16 mouse cellular contexts compared by ENCODE assay signal in the genomic region with DNA sequence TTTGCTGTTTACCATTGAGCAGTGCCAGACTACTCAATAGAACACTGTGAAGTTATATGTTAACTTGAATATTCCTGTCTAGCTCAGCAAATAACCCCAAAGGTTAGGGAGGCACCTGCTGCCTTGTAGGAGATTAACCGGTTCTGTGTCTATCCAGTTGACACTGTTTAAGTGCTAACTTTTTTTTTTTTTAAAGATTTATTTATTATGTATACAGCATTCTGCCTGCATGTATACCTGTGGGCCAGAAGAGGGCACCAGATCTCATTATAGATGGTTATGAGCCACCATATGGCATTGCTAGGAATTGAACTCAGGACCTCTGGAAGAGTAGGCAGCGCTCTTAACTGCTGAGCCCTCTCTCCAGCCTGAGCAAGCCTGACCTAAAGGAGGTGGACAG. TPM values are rescaled to one million over a fixed set of nuclear protein-coding genes. Genes with fewer than 3 reads are reported as not detected.
DNase-seq lines count a peak whose midpoint lies in the region; ATAC-seq and TF ChIP-seq lines count a peak whose summit lies in the region.
"Had no signal": no experiment of that assay in that cellular context is flagged by ENCODE, and none has a peak within 500 bp of the region (broad histone marks: within the 10 kb centered on the region; RNA-seq: fewer than 3 reads in every experiment).

No protein-coding gene starts in this region.

- no peak overlapping the region for H3K27ac ChIP-seq in cerebellum, adult 2 months (ENCODE audit: insufficient read depth, low read length)
- H3K27ac ChIP-seq in liver, embryonic 14.5 days, result no peak overlapping the region
- H3K27ac ChIP-seq in liver, embryonic 11.5 days (ENCODE audit: low read depth, low read length), result no peak overlapping the region
- H3K27ac ChIP-seq in neural tube, embryonic 15.5 days (replicated peaks), result no peak overlapping the region
- H3K27ac ChIP-seq: heart, embryonic 15.5 days; limb, embryonic 10.5 days; macrophage had no signal

- no peak overlapping the region for H3K4me2 ChIP-seq in liver, embryonic 14.5 days (ENCODE audit: low read depth)
- H3K4me2 ChIP-seq in liver, embryonic 11.5 days, result no peak overlapping the region
- H3K4me2 ChIP-seq in neural tube, embryonic 15.5 days, result no peak overlapping the region
- H3K4me2 ChIP-seq: heart, embryonic 15.5 days had no signal

- TF ChIP-seq EP300 in liver, embryonic 14.5 days (IDR thresholded peaks at IDR 0.05; ENCODE audit: low read depth), result no peak

- no peaks in the 10 kb centered on the region for H3K9me3 ChIP-seq in liver, embryonic 14.5 days (ENCODE audit: control insufficient read depth, low read length)
- H3K9me3 ChIP-seq in liver, embryonic 11.5 days (ENCODE audit: control insufficient read depth, low read length), result no peaks in the 10 kb centered on the region
- H3K9me3 ChIP-seq in neural tube, embryonic 15.5 days (replicated peaks), result no peaks in the 10 kb centered on the region
- H3K9me3 ChIP-seq: heart, embryonic 15.5 days; limb, embryonic 10.5 days had no signal

- TF ChIP-seq POLR2A in cerebellum, adult 2 months (IDR thresholded peaks at IDR 0.05; ENCODE audit: borderline replicate concordance, insufficient read depth, low read length), result no peak

- H3K4me1 ChIP-seq in cerebellum, adult 2 months (ENCODE audit: control insufficient read depth, insufficient read depth, low read length), result 0 out of 2 replicates have a peak, but pooled peaks cover 4% of the 10 kb centered on the region
- peaks cover 10 to 16% of the 10 kb centered on the region in 2 experiments for H3K4me1 ChIP-seq in liver, embryonic 14.5 days (replicated peaks; ENCODE audit: control insufficient read depth in 2 of 2, insufficient read depth in 2 of 2, low read length in 1 of 2)
- H3K4me1 ChIP-seq in liver, embryonic 11.5 days (replicated peaks; ENCODE audit: control insufficient read depth, insufficient read depth, low read length), result peaks cover 6% of the 10 kb centered on the region
- H3K4me1 ChIP-seq in neural tube, embryonic 15.5 days, result no peaks in the 10 kb centered on the region
- H3K4me1 ChIP-seq: heart, embryonic 15.5 days; limb, embryonic 10.5 days had no signal

- no peak overlapping the region for H3K4me3 ChIP-seq in cerebellum, adult 2 months (replicated peaks; ENCODE audit: insufficient read depth, low read depth, low read length)
- no peak overlapping the region for H3K4me3 ChIP-seq in liver, embryonic 14.5 days (ENCODE audit: insufficient read depth in 1 of 2, low read depth in 2 of 2, low read length in 2 of 2)
- no peak overlapping the region for H3K4me3 ChIP-seq in liver, embryonic 11.5 days (ENCODE audit: low read depth, low read length)
- H3K4me3 ChIP-seq in neural tube, embryonic 15.5 days (replicated peaks), result no peak overlapping the region
- H3K4me3 ChIP-seq: heart, embryonic 15.5 days; limb, embryonic 10.5 days; myocyte had no signal

- peak; percentile 28; the same call in 1 of the 2 replicates for TF ChIP-seq CTCF in cerebellum, adult 2 months (IDR thresholded peaks at IDR 0.05; ENCODE audit: borderline replicate concordance, insufficient read depth, low read depth, low read length)
- peak; percentile 70 for TF ChIP-seq CTCF in liver, embryonic 14.5 days (IDR thresholded peaks at IDR 0.05; ENCODE audit: low read depth)

- no peak overlapping the region for H3K9ac ChIP-seq in liver, embryonic 14.5 days (replicated peaks)
- no peak overlapping the region for H3K9ac ChIP-seq in liver, embryonic 11.5 days (ENCODE audit: low read depth, low read length)
- no peak overlapping the region for H3K9ac ChIP-seq in neural tube, embryonic 15.5 days (replicated peaks)
- H3K9ac ChIP-seq: heart, embryonic 15.5 days had no signal

- WGBS in cerebellum, adult 2 months, result 85% methylated on average over 2 of the region's 2 CpGs
- WGBS in liver, embryonic 14.5 days (ENCODE audit: insufficient replicate concordance), result 70% methylated on average over 2 of the region's 2 CpGs
- WGBS in liver, embryonic 11.5 days, result 70% methylated on average over 2 of the region's 2 CpGs
- 92% methylated on average over 2 of the region's 2 CpGs for WGBS in neural tube, embryonic 15.5 days

- no peak for DNase-seq in cerebellum, adult 2 months
- no peak for DNase-seq in cerebellum, adult 8-10 months
- no peak for DNase-seq in liver, embryonic 14.5 days (ENCODE audit: low read depth in 3 of 3, low spot score in 3 of 3)
- DNase-seq in liver, embryonic 11.5 days (ENCODE audit: low spot score), result no peak
- peak; percentile 41 for DNase-seq in ES-CJ7 (ENCODE audit: low read depth, low spot score)
- DNase-seq in kidney, postnatal 14 days, result peak; percentile 40
- DNase-seq in ovary, postnatal 10 days (ENCODE audit: low spot score), result no peak
- DNase-seq: gastrocnemius, postnatal 14 days; right cerebral cortex, adult 18-20 months had no signal

- ATAC-seq in liver, embryonic 14.5 days (ENCODE audit: insufficient read depth), result no peak
- no peak for ATAC-seq in liver, embryonic 11.5 days (replicated peaks; ENCODE audit: low FRiP score)
- ATAC-seq in neural tube, embryonic 15.5 days (ENCODE audit: low FRiP score), result no peak
- ATAC-seq: activated CD4-positive, CD25-positive, alpha-beta regulatory T cell, adult 4 months; intestine, embryonic 16.5 days had no signal

- no peaks in the 10 kb centered on the region for H3K27me3 ChIP-seq in cerebellum, adult 2 months (ENCODE audit: control insufficient read depth, insufficient read depth, low read length)
- no peaks in the 10 kb centered on the region for H3K27me3 ChIP-seq in liver, embryonic 14.5 days (ENCODE audit: control insufficient read depth, insufficient read depth, low read length)
- H3K27me3 ChIP-seq in liver, embryonic 11.5 days (replicated peaks; ENCODE audit: control insufficient read depth, insufficient read depth, low read length), result no peaks in the 10 kb centered on the region
- H3K27me3 ChIP-seq in neural tube, embryonic 15.5 days (replicated peaks), result no peaks in the 10 kb centered on the region
- H3K27me3 ChIP-seq: heart, embryonic 15.5 days had no signal

- no peaks in the 10 kb centered on the region for H3K36me3 ChIP-seq in liver, embryonic 14.5 days (replicated peaks; ENCODE audit: control insufficient read depth, insufficient read depth, low read depth)
- no peaks in the 10 kb centered on the region; the same call in 1 of the 2 replicates for H3K36me3 ChIP-seq in liver, embryonic 11.5 days (ENCODE audit: control insufficient read depth, insufficient read depth, low read length)
- H3K36me3 ChIP-seq in neural tube, embryonic 15.5 days, result peaks cover 36% of the 10 kb centered on the region

RNA-seq across cellular contexts. Expression of gene Gpr19, which starts 25.4 kb away (rescaled TPM):
- 30.5 and 32.5 TPM in 2 replicates for polyA plus RNA-seq in cerebellum, adult 2 months (2012; rRNA removed)
- 4.4 and 4.7 TPM in 2 replicates for polyA plus RNA-seq in liver, embryonic 14.5 days (2012; rRNA removed)
- 4.4 and 4.9 TPM in 2 replicates for polyA plus RNA-seq in liver, embryonic 14.5 days (2014; fragmentation: Nextera tagmentation; extraction: Ambion mirVana)
- 6.1 and 9.1 TPM in 2 replicates for polyA plus RNA-seq in liver, embryonic 11.5 days (2014; fragmentation: Nextera tagmentation; extraction: Ambion mirVana)
- 31.2 and 37.0 TPM in 2 replicates for polyA plus RNA-seq in neural tube, embryonic 15.5 days (2015; fragmentation: Nextera tagmentation; extraction: Ambion mirVana)

RNA-seq across cellular contexts. Expression of gene Crebl2, which starts 43.1 kb away (rescaled TPM):
- 42.3 and 47.6 TPM in 2 replicates for polyA plus RNA-seq in cerebellum, adult 2 months (2012; rRNA removed)
- 2.3 and 2.9 TPM in 2 replicates for polyA plus RNA-seq in liver, embryonic 14.5 days (2012; rRNA removed)
- 1.1 and 1.6 TPM in 2 replicates for polyA plus RNA-seq in liver, embryonic 14.5 days (2014; fragmentation: Nextera tagmentation; extraction: Ambion mirVana)
- polyA plus RNA-seq in liver, embryonic 11.5 days (2014; fragmentation: Nextera tagmentation; extraction: Ambion mirVana), result 1.3 and 1.5 TPM in 2 replicates
- 3.9 and 4.6 TPM in 2 replicates for polyA plus RNA-seq in neural tube, embryonic 15.5 days (2015; fragmentation: Nextera tagmentation; extraction: Ambion mirVana)

RNA-seq across cellular contexts. Expression of gene Cdkn1b, which starts 47.2 kb away (rescaled TPM):
- 45.6 and 52.7 TPM in 2 replicates for polyA plus RNA-seq in cerebellum, adult 2 months (2012; rRNA removed)
- polyA plus RNA-seq in liver, embryonic 14.5 days (2012; rRNA removed), result 8.4 and 12.2 TPM in 2 replicates
- 11.7 and 12.6 TPM in 2 replicates for polyA plus RNA-seq in liver, embryonic 14.5 days (2014; fragmentation: Nextera tagmentation; extraction: Ambion mirVana)
- 8.9 and 9.4 TPM in 2 replicates for polyA plus RNA-seq in liver, embryonic 11.5 days (2014; fragmentation: Nextera tagmentation; extraction: Ambion mirVana)
- 15.7 and 17.3 TPM in 2 replicates for polyA plus RNA-seq in neural tube, embryonic 15.5 days (2015; fragmentation: Nextera tagmentation; extraction: Ambion mirVana)

Comparison
In these comparisons a context has a peak if more than half of its experiments do, and no peak if none do; other contexts are left out.
1. DNase-seq: peak in ES-CJ7 (single experiment) and kidney, postnatal 14 days (single experiment); none in cerebellum, adult 2 months (0 of 2), cerebellum, adult 8-10 months (single experiment), liver, embryonic 14.5 days (0 of 3), liver, embryonic 11.5 days (single experiment) and ovary, postnatal 10 days (single experiment).